Mouse (Mus musculus) monocyte, adult 5-6 weeks (primary cell): Measurements from ENCODE around the gene Arg1. TPM values are rescaled to one million over a fixed set of nuclear protein-coding genes. Genes with fewer than 3 reads are reported as not detected.
A peak's percentile ranks its signal among the peaks of the same experiment; 100 is the strongest.

Experiments
- ATAC-seq: fragments of 153-309, 156-312 bp; replicated peaks from 2 replicates; pipeline ENCODE4 v1.8.0; 2017; ENCODE audit warnings: mild to moderate bottlenecking; ENCODE audit not compliant: low TSS enrichment, insufficient number of reproducible peaks, severe bottlenecking, poor library complexity, low FRiP score
- total RNA-seq: library from RNA; stranded (forward); fragments of 200-1000, 200-491, 200-594 nt; gene quantifications from 3 replicates; pipeline ENCODE4 v1.2.3, GENCODE M21; 2017

Arg1 gene
- total RNA-seq: not detected in 3 replicates

GRCm38 (mm10) chr10:24926962-24927720, at the start of gene Arg1:
Arg1 (minus strand) TSS chr10:24927484.
- no peak for ATAC-seq

- no peak for ATAC-seq
These were observed 46.7 kb upstream of the Arg1 start for GRCm38 (mm10) chr10:24973845-24974514.

- no peak for ATAC-seq
These were observed 46.1 kb upstream of the Arg1 start for GRCm38 (mm10) chr10:24973385-24973784.

- ATAC-seq: no peak
These were observed 45.6 kb upstream of the Arg1 start for GRCm38 (mm10) chr10:24972923-24973322.

- ATAC-seq: no peak
These were observed 38.7 kb upstream of the Arg1 start for GRCm38 (mm10) chr10:24965821-24966550.

- ATAC-seq: no peak
These were observed 34.6 kb upstream of the Arg1 start for GRCm38 (mm10) chr10:24961889-24962288.

- no peak for ATAC-seq
These were observed 33.8 kb upstream of the Arg1 start for GRCm38 (mm10) chr10:24961112-24961511.

- no peak for ATAC-seq
These were observed 32.0 kb upstream of the Arg1 start for GRCm38 (mm10) chr10:24959043-24959916.

- no peak for ATAC-seq
These were observed 31.2 kb upstream of the Arg1 start for GRCm38 (mm10) chr10:24958280-24959042.

- ATAC-seq: no peak
These were observed 26.6 kb upstream of the Arg1 start for GRCm38 (mm10) chr10:24953876-24954275.

- ATAC-seq: no peak
These were observed 25.3 kb upstream of the Arg1 start for GRCm38 (mm10) chr10:24952549-24952948.

GRCm38 (mm10) chr10:24951575-24951974, 24.3 kb upstream of the Arg1 start:
- ATAC-seq: no peak

GRCm38 (mm10) chr10:24950223-24950622, 22.9 kb upstream of the Arg1 start:
- ATAC-seq: 0 out of 2 replicates have a peak, but pooled peaks have one; percentile 31

- ATAC-seq: no peak
These were observed 21.0 kb upstream of the Arg1 start for GRCm38 (mm10) chr10:24948278-24948677.

GRCm38 (mm10) chr10:24947871-24948270, 20.6 kb upstream of the Arg1 start:
- no peak for ATAC-seq

- peak; percentile 69; the same call in 1 of the 2 replicates for ATAC-seq
These were observed 2.9 kb upstream of the Arg1 start for GRCm38 (mm10) chr10:24930143-24930542.

- no peak for ATAC-seq
These were observed 788 bp upstream of the Arg1 start for GRCm38 (mm10) chr10:24928072-24928471.

GRCm38 (mm10) chr10:24926380-24926779, 904 bp downstream of the Arg1 start:
- ATAC-seq: no peak
